Mouse (Mus musculus) brown adipose tissue, adult 24 weeks (tissue): ENCODE results near the gene Lor. TPM values are rescaled to one million over a fixed set of nuclear protein-coding genes. Genes with fewer than 3 reads are reported as not detected.
A peak's percentile ranks its signal among the peaks of the same experiment; 100 is the strongest.

ENCODE experiments used
- H3K27ac ChIP-seq: fragments of 200-500 bp; replicated peaks from 2 replicates; pipeline ENCODE4 v1.5.1; 2012; ENCODE audit warnings: low read depth, mild to moderate bottlenecking, low read length
- H3K4me1 ChIP-seq: fragments of 200-500 bp; 2 replicates; pipeline ENCODE4 v1.6.1; 2012; ENCODE audit warnings: low read length, mixed read lengths; ENCODE audit not compliant: control insufficient read depth, insufficient read depth, insufficient read length
- H3K4me3 ChIP-seq: fragments of 200-500 bp; 2 replicates; pipeline ENCODE4 v1.5.1; 2012; ENCODE audit warnings: low read depth, mild to moderate bottlenecking, low read length, moderate library complexity; ENCODE audit not compliant: insufficient read depth
- polyA plus RNA-seq: library from polyadenylated mRNA; stranded (reverse); fragments of >200 nt; gene quantifications from 2 replicates; pipeline ENCODE4 v1.2.4, GENCODE M21; 2012; ENCODE audit not compliant: missing spikeins, insufficient read depth, insufficient read length

Gene Lor
- polyA plus RNA-seq, result 1.1 and 3.2 TPM in 2 replicates

DNA sequence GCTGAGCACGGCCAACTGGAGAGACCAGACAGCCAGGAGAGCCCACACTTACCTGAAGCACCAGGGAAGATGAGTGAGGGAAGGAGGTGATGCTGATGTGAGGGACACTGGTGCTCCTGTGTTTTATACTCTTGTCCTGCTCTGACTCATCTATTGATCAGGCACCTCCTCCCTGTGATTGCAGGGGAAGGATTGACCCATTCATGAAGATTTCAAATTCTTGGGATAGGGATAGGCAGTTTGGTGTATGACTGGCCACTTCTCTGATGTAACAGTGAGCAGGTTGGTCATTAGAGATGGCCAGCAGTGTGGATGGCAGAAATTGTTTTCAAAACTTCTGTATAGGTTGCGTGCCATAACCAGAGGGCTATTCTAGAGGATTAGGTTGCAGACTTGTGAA lies at the start of gene Lor:
Lor (minus strand) TSS at position 101 of the 400 bp plus-strand sequence.
- Histone ChIP-seq H3K4me1 (no peaks in the 10 kb centered on the region), H3K4me3 (no peak within 1 kb of the TSS; the same call in 1 of the 2 replicates), H3K27ac (no peak within 1 kb of the TSS)

- Histone ChIP-seq H3K4me1 (no peaks in the 10 kb centered on the region), H3K27ac (no peak within 1 kb of the TSS), H3K4me3 (no peak within 1 kb of the TSS)
These were observed 40.9 kb upstream of the Lor start, which contains the start of gene Prr9 for GRCm38 (mm10) chr3:92123847-92124246. TSS of gene Prr9 (minus strand) at chr3:92123947.

DNA sequence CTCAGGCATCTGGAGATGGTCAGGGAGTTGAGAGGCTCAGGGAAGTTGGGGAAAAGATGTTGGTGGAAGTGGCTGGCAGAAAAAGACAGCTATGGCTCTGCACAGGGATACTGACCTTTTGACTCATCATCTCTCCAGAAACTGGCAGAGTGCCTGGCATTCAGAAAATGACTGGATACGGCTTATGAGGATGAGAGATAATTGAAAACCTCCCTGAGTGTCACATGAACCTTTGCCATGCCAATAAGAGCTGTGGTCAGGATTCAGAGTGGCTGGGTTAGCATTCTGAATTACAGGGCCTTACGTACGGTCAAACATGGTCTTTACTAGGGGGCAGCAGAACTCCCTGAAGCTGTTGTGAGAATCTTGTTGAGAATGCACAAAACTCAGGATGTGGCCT lies 38.0 kb upstream of the Lor start:
- no peak overlapping the region for H3K4me3 ChIP-seq
- H3K4me1 ChIP-seq, result no peaks in the 10 kb centered on the region
- H3K27ac ChIP-seq, result no peak overlapping the region

DNA sequence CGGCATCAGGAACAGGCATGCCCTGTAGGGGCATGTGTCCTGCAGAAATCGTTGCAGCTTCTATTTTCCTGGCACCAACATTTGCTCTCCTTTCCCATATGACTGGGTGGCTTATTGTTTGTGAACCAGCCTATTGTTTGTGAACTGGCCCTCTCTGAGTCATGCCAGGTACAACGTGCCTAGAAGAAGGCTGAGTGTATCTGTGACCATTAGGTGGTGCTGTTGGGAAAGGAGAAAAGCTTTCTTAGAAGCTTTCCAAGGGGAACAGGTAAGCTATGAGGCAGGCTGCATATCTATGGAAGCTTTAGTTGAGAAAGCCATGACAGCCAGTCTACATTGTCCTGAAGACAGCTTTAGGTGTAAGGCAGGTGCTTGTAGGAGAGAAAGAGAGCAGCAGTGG lies 35.0 kb upstream of the Lor start:
- Histone ChIP-seq H3K4me3 (no peak overlapping the region), H3K27ac (no peak overlapping the region), H3K4me1 (no peaks in the 10 kb centered on the region)

- H3K4me3 ChIP-seq, result no peak overlapping the region
- H3K27ac ChIP-seq, result no peak overlapping the region
- H3K4me1 ChIP-seq, result no peaks in the 10 kb centered on the region
These were observed 28.6 kb upstream of the Lor start for GRCm38 (mm10) chr3:92111526-92111925.

DNA sequence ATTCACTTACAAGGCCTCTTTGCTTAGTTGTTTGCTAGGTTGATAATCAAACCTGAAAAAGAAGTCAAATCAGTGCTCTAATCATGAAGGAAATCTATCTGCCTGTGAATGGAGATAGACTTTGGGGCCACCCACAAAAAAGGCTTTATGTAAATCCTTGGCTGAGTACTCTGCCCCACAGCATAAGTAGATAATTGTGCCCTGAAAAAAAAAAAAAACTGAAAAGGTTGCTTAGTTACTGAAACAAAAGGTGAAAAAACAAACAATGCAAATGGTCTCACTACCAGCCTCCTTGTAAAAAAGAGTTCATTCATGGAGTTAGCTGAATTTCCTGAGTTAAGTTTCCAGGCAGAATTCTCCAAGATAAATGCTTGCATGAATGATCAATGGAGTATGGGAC lies 27.8 kb upstream of the Lor start:
- H3K4me1 ChIP-seq, result no peaks in the 10 kb centered on the region
- H3K27ac ChIP-seq, result no peak overlapping the region
- H3K4me3 ChIP-seq, result no peak overlapping the region

DNA sequence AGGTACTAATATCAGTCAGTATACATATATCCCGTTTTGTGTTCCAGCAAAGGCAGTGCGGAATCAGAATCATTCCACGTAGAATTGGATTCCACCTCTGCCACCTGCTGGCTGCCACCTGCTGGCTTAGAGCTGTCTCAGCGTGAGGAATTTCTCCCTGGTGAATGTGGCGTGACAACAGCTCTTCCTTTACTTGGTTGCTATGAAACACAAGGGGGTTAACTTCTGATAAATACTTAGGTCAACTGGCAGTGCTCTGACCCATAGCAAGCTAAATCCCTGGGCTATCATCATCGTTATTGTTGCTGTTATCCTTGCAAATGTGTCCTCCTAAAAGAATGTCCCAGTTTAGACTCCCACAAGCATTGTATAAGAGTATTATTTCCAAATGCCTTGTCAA lies 23.6 kb upstream of the Lor start:
- Histone ChIP-seq H3K4me1 (no peaks in the 10 kb centered on the region), H3K4me3 (no peak overlapping the region), H3K27ac (no peak overlapping the region)

DNA sequence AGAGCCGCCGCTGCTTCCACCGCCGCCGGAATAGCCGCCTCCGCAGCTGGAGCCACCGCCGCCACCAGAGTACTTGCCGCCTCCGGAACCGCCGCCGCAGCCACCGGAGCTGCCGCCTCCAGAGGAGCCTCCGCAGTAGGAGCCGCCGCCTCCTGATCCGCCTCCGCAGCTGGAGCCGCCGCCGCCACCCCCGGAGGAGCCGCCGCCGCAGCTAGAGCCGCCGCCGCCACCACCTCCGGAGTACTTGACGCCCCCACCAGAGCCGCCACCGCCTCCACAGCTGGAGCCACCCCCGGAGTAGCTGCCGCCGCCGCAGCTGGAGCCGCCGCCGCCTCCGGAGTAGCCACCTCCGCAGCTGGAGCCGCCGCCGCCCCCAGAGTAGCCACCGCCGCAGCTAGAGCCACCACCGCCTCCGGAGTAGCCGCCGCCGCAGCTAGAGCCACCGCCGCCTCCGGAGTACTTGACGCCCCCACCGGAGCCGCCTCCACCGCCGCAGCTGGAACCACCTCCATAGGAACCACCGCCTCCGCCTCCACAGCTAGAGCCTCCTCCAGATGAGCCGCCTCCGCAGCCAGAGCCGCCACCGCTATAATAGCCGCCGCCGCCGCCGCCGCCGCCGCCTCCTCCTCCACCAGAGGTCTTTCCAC lies 1.5 kb downstream of the Lor start:
- peak overlapping the region; percentile 67 for H3K4me3 ChIP-seq
- H3K4me1 ChIP-seq, result no peaks in the 10 kb centered on the region
- no peak overlapping the region for H3K27ac ChIP-seq

DNA sequence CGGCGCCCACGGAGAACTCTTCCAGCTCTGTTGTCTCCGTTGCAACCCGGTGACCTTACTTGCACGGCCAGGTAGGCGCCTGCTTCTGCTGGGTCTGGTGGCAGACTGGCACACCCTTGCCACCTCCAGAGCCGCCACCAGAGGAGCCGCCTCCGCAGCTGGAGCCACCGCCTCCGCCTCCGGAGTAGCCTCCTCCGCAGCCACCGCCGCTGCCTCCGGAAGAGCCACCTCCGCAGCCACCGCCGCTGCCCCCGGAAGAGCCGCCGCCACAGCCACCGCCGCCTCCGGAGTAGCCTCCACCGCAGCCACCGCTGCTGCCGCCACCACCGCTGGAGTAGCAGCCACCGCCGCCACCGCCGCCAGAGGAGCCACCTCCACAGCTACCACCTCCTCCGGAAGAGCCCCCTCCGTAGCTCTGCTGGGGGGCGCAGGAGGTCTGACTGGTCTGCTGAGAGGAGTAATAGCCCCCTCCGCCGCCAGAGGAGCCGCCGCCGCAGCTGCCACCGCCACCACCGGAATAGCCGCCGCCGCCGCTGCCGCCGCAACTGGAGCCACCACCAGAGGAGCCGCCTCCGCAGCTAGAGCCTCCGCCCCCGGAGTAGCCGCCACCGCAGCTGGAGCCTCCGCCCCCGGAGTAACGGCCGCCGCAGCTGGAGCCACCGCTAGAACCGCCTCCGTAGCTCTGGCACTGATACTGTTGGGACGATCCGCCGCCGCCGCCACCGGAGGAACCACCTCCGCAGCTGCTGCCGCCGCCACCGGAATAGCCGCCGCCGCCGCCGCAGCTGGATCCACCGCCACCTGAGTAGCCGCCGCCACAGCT lies 2.3 kb downstream of the Lor start:
- Histone ChIP-seq H3K27ac (no peak overlapping the region), H3K4me1 (no peaks in the 10 kb centered on the region), H3K4me3 (peak overlapping the region; percentile 67)

GRCm38 (mm10) chr3:92050382-92051054 lies 32.4 kb downstream of the Lor start:
- H3K4me3 ChIP-seq, result no peak overlapping the region
- H3K27ac ChIP-seq, result no peak overlapping the region
- no peaks in the 10 kb centered on the region for H3K4me1 ChIP-seq

- Histone ChIP-seq H3K4me1 (no peaks in the 10 kb centered on the region), H3K4me3 (no peak overlapping the region), H3K27ac (no peak overlapping the region)
These were observed 49.0 kb downstream of the Lor start for GRCm38 (mm10) chr3:92033892-92034291.

DNA sequence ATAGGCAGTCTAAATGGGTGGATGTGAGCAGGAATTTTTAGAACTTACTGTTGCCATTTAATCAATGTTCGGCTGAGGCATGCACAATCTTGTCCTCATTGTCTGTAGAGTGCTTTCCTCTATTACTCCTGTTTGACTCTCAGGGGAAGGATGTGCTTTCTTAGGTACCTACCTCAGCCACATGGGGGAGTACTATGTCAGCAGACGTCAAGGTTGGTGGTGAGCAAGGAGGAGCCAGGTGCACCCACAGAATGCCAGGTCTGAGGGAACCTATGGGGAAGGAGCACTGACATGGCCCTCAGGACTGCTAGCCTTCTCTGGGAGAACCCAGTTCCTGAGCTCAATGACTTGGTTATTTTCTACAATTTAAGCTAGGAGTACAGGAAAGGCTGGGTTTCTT lies 49.7 kb downstream of the Lor start:
- no peak overlapping the region for H3K27ac ChIP-seq
- no peaks in the 10 kb centered on the region for H3K4me1 ChIP-seq

More for the DNA sequence above, 49.7 kb downstream of the Lor start:
- H3K4me3 ChIP-seq, result no peak overlapping the region

Other genes starting within 250 kb of the Lor start
- not detected in 2 replicates for gene Pglyrp3, start 68.6 kb downstream of the Lor start, polyA plus RNA-seq
- gene Prr9, start 40.8 kb upstream of the Lor start, polyA plus RNA-seq, result not detected in 2 replicates
- gene Lelp1, start 59.6 kb upstream of the Lor start, polyA plus RNA-seq, result not detected in 2 replicates
- not detected in 2 replicates for gene Sprr2a1, start 132.7 kb upstream of the Lor start, polyA plus RNA-seq
- gene Sprr2a2, start 132.8 kb upstream of the Lor start, polyA plus RNA-seq, result not detected in 2 replicates
- not detected in 2 replicates for gene Sprr2a3, start 202.3 kb upstream of the Lor start, polyA plus RNA-seq
- not detected in 2 replicates for gene Sprr2b, start 233.5 kb upstream of the Lor start, polyA plus RNA-seq